Mouse (Mus musculus) heart, embryonic 11.5 days (tissue): ENCODE data around the gene Pacsin1. TPM values are rescaled to one million over a fixed set of nuclear protein-coding genes. Genes with fewer than 3 reads are reported as not detected.

Experiments
- ATAC-seq: fragments of 200-750 bp; cut with Nextera tagmentation; replicated peaks from 2 replicates; pipeline ENCODE4 v1.8.0; 2017; ENCODE audit warnings: moderate library complexity; ENCODE audit not compliant: insufficient number of reproducible peaks, low FRiP score, low TSS enrichment
- H3K27ac ChIP-seq: fragments of 300-500 bp; sonication (generic); 2 replicates; pipeline ENCODE4 v1.5.1; 2014; ENCODE audit warnings: mild to moderate bottlenecking, low read depth, low read length
- H3K27me3 ChIP-seq: fragments of 300-500 bp; sonication (generic); 2 replicates; pipeline ENCODE4 v1.6.1; 2014; ENCODE audit warnings: mild to moderate bottlenecking, low read length, mixed read lengths; ENCODE audit not compliant: control insufficient read depth, insufficient read depth
- H3K36me3 ChIP-seq: fragments of 300-500 bp; sonication (generic); 2 replicates; pipeline ENCODE4 v1.6.1; 2014; ENCODE audit warnings: mild to moderate bottlenecking, low read length, moderate library complexity, mixed read lengths; ENCODE audit not compliant: control insufficient read depth, insufficient read depth
- H3K4me1 ChIP-seq: fragments of 300-500 bp; sonication (generic); 2 replicates; pipeline ENCODE4 v1.6.1; 2014; ENCODE audit warnings: low read length; ENCODE audit not compliant: control insufficient read depth, insufficient read depth
- H3K4me2 ChIP-seq: fragments of 300-500 bp; sonication (generic); 2 replicates; pipeline ENCODE4 v1.6.1; 2014; ENCODE audit warnings: mild to moderate bottlenecking, moderate library complexity
- H3K4me3 ChIP-seq: fragments of 300-500 bp; sonication (generic); 2 replicates; pipeline ENCODE4 v1.5.1; 2014; ENCODE audit warnings: low read depth, low read length
- H3K9ac ChIP-seq: fragments of 300-500 bp; sonication (generic); 2 replicates; pipeline ENCODE4 v1.6.1; 2014; ENCODE audit warnings: mild to moderate bottlenecking, low read depth, low read length, moderate library complexity
- H3K9me3 ChIP-seq: fragments of 300-500 bp; sonication (generic); replicated peaks from 2 replicates; pipeline ENCODE4 v1.6.1; 2016; ENCODE audit warnings: low read length; ENCODE audit not compliant: control insufficient read depth
- WGBS: fragments of 180-500 bp; shearing (Covaris S2); extraction: QIAGEN DNeasy Blood & Tissue Kit; methylation state at CpG from one replicate; pipeline ENCODE4 v1.1.7; 2014; ENCODE audit not compliant: insufficient replicate concordance; 5-methylcytosine and 5-hydroxymethylcytosine counted together
- polyA plus RNA-seq: library from polyadenylated mRNA; unstranded; fragments of >200 nt; fragmentation: Nextera tagmentation; extraction: Ambion mirVana; gene quantifications from 2 replicates; pipeline ENCODE4 v1.2.1, GENCODE M21; 2014

Gene Pacsin1
- 2.5 and 2.9 TPM in 2 replicates for polyA plus RNA-seq

DNA sequence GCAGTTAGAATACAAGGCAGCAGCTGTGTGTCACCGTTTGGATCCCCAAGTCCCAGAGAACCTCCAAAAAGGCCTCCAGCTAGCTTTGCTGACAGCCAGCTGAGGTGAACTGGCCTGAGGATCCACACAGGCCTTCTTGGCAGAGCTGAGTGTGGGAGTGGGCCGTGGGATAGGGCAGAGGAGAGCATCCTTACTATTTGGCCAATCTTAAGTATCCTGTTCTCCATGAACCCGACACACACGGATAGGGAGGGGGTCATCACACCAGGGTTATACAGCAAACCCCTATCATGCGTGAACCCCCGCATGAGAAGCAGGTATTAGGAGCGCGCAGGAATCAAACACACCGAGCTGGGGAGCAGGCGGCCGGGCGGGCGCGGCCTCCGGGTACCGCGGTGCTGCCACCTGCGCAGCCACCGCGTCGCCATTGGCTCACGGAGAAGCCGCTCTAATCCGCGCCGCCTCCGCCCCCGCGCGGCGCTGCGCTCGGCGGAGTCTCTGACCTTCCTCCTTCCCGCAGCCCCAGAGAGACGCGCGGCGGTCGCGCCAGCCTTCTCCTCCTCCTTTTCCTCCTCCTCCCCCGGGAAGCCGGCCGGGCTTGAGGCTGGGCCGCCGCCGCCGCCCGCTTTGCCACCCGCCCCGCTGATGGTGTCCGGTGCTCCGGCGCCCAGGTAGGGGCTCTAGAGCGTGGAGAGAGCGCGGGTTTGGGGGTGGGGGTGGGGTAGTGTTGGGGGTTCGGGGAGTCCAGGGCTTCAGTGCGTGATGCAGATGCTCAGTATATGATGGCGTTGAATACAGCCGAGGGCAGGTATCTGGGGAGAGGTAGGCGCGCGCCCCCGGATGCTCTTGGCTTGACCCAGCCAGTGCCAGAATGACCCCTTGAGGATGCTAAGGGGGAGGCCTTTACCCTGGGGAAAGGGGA is at the start of gene Pacsin1:
Gene Pacsin1, plus strand, starts transcription at position 421 of the 922 bp plus-strand sequence.
- Histone ChIP-seq H3K9me3 (no peaks in the 10 kb centered on the region), H3K36me3 (no peaks in the 10 kb centered on the region), H3K27ac (no peak within 1 kb of the TSS), H3K4me3 (peak within 1 kb of the TSS; percentile 51), H3K4me2 (peak within 1 kb of the TSS; percentile 95), H3K27me3 (peaks cover 33% of the 10 kb centered on the region), H3K9ac (peak within 1 kb of the TSS; percentile 54), H3K4me1 (peaks cover 14% of the 10 kb centered on the region)
- ATAC-seq, result no peak
- 3% methylated on average over 65 of the region's 65 CpGs for WGBS

- Histone ChIP-seq H3K27ac (no peak overlapping the region), H3K4me1 (peaks cover 52% of the 10 kb centered on the region), H3K9me3 (no peaks in the 10 kb centered on the region), H3K36me3 (no peaks in the 10 kb centered on the region), H3K9ac (no peak overlapping the region), H3K4me2 (no peak overlapping the region), H3K4me3 (no peak overlapping the region), H3K27me3 (no peaks in the 10 kb centered on the region)
- 90% methylated on average over 7 of the region's 7 CpGs for WGBS
- ATAC-seq, result no peak
Observed at GRCm38 (mm10) chr17:27609576-27609975, 45.7 kb upstream of the Pacsin1 start.

DNA sequence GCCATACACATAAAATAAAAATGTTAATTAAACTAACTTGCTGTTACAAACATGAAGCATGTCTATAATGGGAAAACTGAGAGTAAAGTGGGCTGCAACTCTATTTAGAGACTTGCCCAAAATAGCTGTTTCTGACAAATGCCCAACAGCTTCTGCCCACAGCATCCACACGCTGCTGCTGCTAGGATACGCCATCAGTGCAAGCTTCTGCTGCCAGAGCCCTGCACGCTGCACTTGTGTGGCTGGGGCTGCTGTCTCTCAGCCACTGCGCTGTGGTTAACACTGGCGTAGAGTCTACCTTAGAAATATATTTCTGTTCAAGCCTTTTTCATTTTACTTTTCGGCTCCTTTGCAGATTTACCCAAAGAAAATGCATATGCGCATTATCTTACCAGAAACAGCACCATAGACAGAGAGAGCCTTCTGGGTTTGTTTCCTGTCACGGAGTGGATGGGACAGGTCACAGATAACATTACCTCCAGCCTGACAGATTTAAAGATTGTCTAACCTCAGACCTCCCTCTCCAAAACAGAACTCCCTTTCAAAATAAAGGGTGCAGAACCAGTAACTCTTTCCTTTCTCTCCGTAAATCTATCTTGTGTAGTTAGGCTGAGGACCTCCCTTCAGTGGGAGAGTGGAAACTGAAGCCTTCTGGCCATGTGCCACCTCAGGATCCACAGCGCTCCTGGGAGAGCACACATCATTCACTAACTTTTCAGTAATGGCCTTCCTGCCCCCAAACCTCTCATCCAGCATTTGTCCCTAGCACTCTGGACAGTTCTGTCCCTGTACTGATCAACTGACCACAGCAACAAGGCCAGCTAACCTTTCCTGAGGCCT is 44.4 kb upstream of the Pacsin1 start:
- 61% methylated on average over 10 of the region's 10 CpGs for WGBS
- H3K4me1 ChIP-seq, result peaks cover 57% of the 10 kb centered on the region
- no peak overlapping the region for H3K9ac ChIP-seq
- no peak overlapping the region for H3K4me3 ChIP-seq
- H3K27ac ChIP-seq, result peak overlapping the region; percentile 16; the same call in 1 of the 2 replicates
- H3K9me3 ChIP-seq, result no peaks in the 10 kb centered on the region
- ATAC-seq, result no peak
- H3K4me2 ChIP-seq, result no peak overlapping the region
- H3K27me3 ChIP-seq, result no peaks in the 10 kb centered on the region
- no peaks in the 10 kb centered on the region for H3K36me3 ChIP-seq

- Histone ChIP-seq H3K4me3 (no peak overlapping the region), H3K36me3 (no peaks in the 10 kb centered on the region), H3K27ac (peak overlapping the region; percentile 64), H3K4me1 (peaks cover 52% of the 10 kb centered on the region), H3K27me3 (no peaks in the 10 kb centered on the region), H3K9ac (peak overlapping the region; percentile 28; the same call in 1 of the 2 replicates), H3K9me3 (no peaks in the 10 kb centered on the region), H3K4me2 (no peak overlapping the region)
- WGBS, result 50% methylated on average over 3 of the region's 3 CpGs
- ATAC-seq, result no peak
Observed at GRCm38 (mm10) chr17:27611519-27611884, 43.8 kb upstream of the Pacsin1 start.

DNA sequence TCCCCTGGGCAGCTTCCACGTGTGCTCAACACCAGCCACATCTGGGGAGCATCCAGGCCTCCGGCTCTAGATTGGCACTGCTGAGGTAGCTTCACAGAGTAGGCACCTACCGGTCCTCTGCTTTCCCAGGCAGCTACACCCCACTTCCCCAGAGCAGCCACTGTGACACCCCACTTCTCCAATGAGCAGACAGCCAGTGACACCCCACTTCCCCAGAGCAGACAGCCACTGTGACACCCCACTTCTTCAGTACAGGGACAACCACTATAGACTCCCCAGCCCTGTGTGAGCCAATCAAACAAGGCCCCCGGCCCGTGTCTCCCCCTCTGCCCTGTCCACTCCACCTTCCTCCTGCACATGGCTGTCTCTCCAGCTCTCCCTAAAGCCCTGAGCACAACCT is 43.3 kb upstream of the Pacsin1 start:
- Histone ChIP-seq H3K4me3 (no peak overlapping the region), H3K27ac (peak overlapping the region; percentile 64; the same call in 1 of the 2 replicates), H3K9me3 (no peaks in the 10 kb centered on the region), H3K4me1 (peaks cover 52% of the 10 kb centered on the region), H3K27me3 (no peaks in the 10 kb centered on the region), H3K9ac (peak overlapping the region; percentile 28; the same call in 1 of the 2 replicates), H3K36me3 (no peaks in the 10 kb centered on the region), H3K4me2 (no peak overlapping the region; the same call in 1 of the 2 replicates)
- ATAC-seq, result no peak
- WGBS, result 82% methylated on average over 5 of the region's 5 CpGs

- no peak for ATAC-seq
- 92% methylated on average over 4 of the region's 4 CpGs for whole genome bisulfite sequencing
Observed at GRCm38 (mm10) chr17:27613016-27613415, 42.3 kb upstream of the Pacsin1 start.

DNA sequence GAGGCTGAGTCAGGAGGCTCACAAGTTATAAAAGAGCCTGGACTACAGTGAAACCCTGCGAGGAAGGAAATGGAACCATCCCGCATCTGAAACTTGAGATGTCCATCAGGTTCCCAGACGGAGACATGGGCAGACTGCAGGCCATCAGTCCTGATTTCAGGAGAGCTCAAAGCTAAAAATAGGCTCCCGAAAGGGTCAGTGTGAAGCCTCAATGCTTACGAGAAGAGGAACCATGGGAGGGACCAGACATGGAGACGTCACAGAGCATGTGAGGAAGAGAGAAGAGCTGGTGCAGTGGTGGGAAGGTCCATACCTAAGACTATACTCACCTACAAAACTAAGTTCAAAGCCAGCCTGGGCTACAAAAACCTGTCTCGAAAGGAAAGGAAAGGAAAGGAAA is 39.9 kb upstream of the Pacsin1 start:
- H3K27ac ChIP-seq, result peak overlapping the region; percentile 54
- H3K4me2 ChIP-seq, result peak overlapping the region; percentile 27; the same call in 1 of the 2 replicates
- WGBS, result 45% methylated on average over 7 of the region's 7 CpGs
- H3K9me3 ChIP-seq, result no peaks in the 10 kb centered on the region
- peaks cover 57% of the 10 kb centered on the region for H3K4me1 ChIP-seq
- no peaks in the 10 kb centered on the region for H3K27me3 ChIP-seq
- no peak overlapping the region for H3K4me3 ChIP-seq
- no peaks in the 10 kb centered on the region for H3K36me3 ChIP-seq
- no peak for ATAC-seq
- no peak overlapping the region for H3K9ac ChIP-seq

More at GRCm38 (mm10) chr17:27613016-27613415, 42.3 kb upstream of the Pacsin1 start:
- Histone ChIP-seq H3K27me3 (no peaks in the 10 kb centered on the region), H3K27ac (no peak overlapping the region), H3K4me1 (peaks cover 52% of the 10 kb centered on the region), H3K9me3 (no peaks in the 10 kb centered on the region), H3K4me3 (no peak overlapping the region), H3K4me2 (no peak overlapping the region; the same call in 1 of the 2 replicates), H3K36me3 (no peaks in the 10 kb centered on the region), H3K9ac (no peak overlapping the region)

DNA sequence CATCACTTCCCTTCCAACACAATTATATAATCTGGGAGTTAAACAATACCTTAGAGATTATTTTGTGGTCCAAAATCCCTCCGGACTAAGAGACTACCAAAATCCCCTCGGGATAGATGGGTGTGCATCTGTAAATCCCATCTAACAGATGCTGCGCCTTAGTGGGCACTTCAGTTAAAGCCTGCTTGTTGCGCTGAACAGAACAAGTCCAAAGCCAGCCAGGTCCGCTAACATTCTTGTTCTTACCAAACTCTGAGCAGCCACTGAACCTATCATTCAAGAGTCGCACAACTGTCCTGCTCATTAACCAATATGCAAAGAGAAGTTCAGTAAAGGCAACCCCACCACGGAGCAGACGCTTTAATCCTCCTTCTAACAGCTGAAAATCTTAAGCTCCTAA is 34.1 kb upstream of the Pacsin1 start:
- Histone ChIP-seq H3K4me1 (peaks cover 26% of the 10 kb centered on the region), H3K27ac (no peak overlapping the region), H3K27me3 (no peaks in the 10 kb centered on the region), H3K4me2 (peak overlapping the region; percentile 74), H3K4me3 (peak overlapping the region; percentile 94), H3K36me3 (no peaks in the 10 kb centered on the region), H3K9me3 (no peaks in the 10 kb centered on the region), H3K9ac (peak overlapping the region; percentile 52; the same call in 1 of the 2 replicates)
- 48% methylated on average over 8 of the region's 8 CpGs for WGBS
- no peak for ATAC-seq
